Mouse (Mus musculus): ENCODE results near the gene Pcyt2. TPM values are rescaled to one million over a fixed set of nuclear protein-coding genes. Genes with fewer than 3 reads are reported as not detected.
A peak's percentile ranks its signal among the peaks of the same experiment; 100 is the strongest.

Gene Pcyt2
- polyA plus RNA-seq, 1 experiment from 2014 or later, result 80.3 TPM

- no peak for ATAC-seq (replicated peaks; ENCODE audit: insufficient number of reproducible peaks, insufficient read depth, low FRiP score, low read depth)
- no peak overlapping the region for H3K27ac ChIP-seq
- H3K9me3 ChIP-seq (replicated peaks), result no peaks in the 10 kb centered on the region
- H3K9ac ChIP-seq, result peak overlapping the region; percentile 93
- 39% methylated on average over 3 of the region's 3 CpGs for WGBS
- H3K4me2 ChIP-seq, result peak overlapping the region; percentile 70
- peaks cover 48% of the 10 kb centered on the region for H3K36me3 ChIP-seq
- H3K4me1 ChIP-seq (replicated peaks), result peaks cover 22% of the 10 kb centered on the region
- H3K27me3 ChIP-seq, result no peaks in the 10 kb centered on the region
- peak overlapping the region; percentile 93 for H3K4me3 ChIP-seq
Measured at GRCm38 (mm10) chr11:120571122-120571521, 46.6 kb downstream of the Pcyt2 start.

GRCm38 (mm10) chr11:120568324-120568723, 49.4 kb downstream of the Pcyt2 start:
- no peak overlapping the region for H3K4me2 ChIP-seq
- H3K9ac ChIP-seq, result no peak overlapping the region
- H3K36me3 ChIP-seq, result peaks cover 73% of the 10 kb centered on the region
- H3K4me1 ChIP-seq (replicated peaks), result peaks cover 14% of the 10 kb centered on the region
- no peaks in the 10 kb centered on the region for H3K27me3 ChIP-seq
- H3K4me3 ChIP-seq, result no peak overlapping the region
- no peak overlapping the region for H3K27ac ChIP-seq
- no peaks in the 10 kb centered on the region for H3K9me3 ChIP-seq (replicated peaks)
- 83% methylated on average over 6 of the region's 6 CpGs for WGBS
- no peak for ATAC-seq (replicated peaks; ENCODE audit: insufficient number of reproducible peaks, insufficient read depth, low FRiP score, low read depth)

- no peak overlapping the region for H3K4me3 ChIP-seq
- no peak for ATAC-seq (replicated peaks; ENCODE audit: insufficient number of reproducible peaks, insufficient read depth, low FRiP score, low read depth)
- 80% methylated on average over 9 of the region's 9 CpGs for WGBS
- H3K9me3 ChIP-seq (replicated peaks), result no peaks in the 10 kb centered on the region
- H3K4me1 ChIP-seq (replicated peaks), result no peaks in the 10 kb centered on the region
- H3K27me3 ChIP-seq, result no peaks in the 10 kb centered on the region
- no peak overlapping the region for H3K4me2 ChIP-seq
- no peak overlapping the region for H3K9ac ChIP-seq
- H3K36me3 ChIP-seq, result peaks cover 93% of the 10 kb centered on the region
- H3K27ac ChIP-seq, result no peak overlapping the region
Measured at GRCm38 (mm10) chr11:120565114-120565513, 52.6 kb downstream of the Pcyt2 start.

GRCm38 (mm10) chr11:120562949-120563348, 54.8 kb downstream of the Pcyt2 start:
- no peak overlapping the region for H3K9ac ChIP-seq
- no peaks in the 10 kb centered on the region for H3K9me3 ChIP-seq (replicated peaks)
- WGBS, result 95% methylated on average over 13 of the region's 13 CpGs
- no peak for ATAC-seq (replicated peaks; ENCODE audit: insufficient number of reproducible peaks, insufficient read depth, low FRiP score, low read depth)
- H3K27ac ChIP-seq, result no peak overlapping the region
- H3K4me2 ChIP-seq, result no peak overlapping the region
- no peaks in the 10 kb centered on the region for H3K4me1 ChIP-seq (replicated peaks)
- H3K4me3 ChIP-seq, result no peak overlapping the region
- no peaks in the 10 kb centered on the region for H3K27me3 ChIP-seq
- peaks cover 90% of the 10 kb centered on the region for H3K36me3 ChIP-seq

- Histone ChIP-seq H3K9ac (no peak overlapping the region), H3K9me3 (replicated peaks) (no peaks in the 10 kb centered on the region), H3K4me3 (no peak overlapping the region), H3K27me3 (no peaks in the 10 kb centered on the region), H3K27ac (no peak overlapping the region), H3K4me1 (replicated peaks) (no peaks in the 10 kb centered on the region), H3K36me3 (peaks cover 72% of the 10 kb centered on the region), H3K4me2 (no peak overlapping the region)
- ATAC-seq (replicated peaks; ENCODE audit: insufficient number of reproducible peaks, insufficient read depth, low FRiP score, low read depth), result 0 out of 2 replicates have a peak, but pooled peaks have one; percentile 31
- WGBS, result 91% methylated on average over 13 of the region's 13 CpGs
Measured at GRCm38 (mm10) chr11:120560952-120561728, 56.6 kb downstream of the Pcyt2 start.

Small RNA genes lying within 50 kb of the gene (microRNA-seq; reads per million reads assigned to microRNA genes)
- not detected for gene Mir6936

Other genes with a start within 250 kb of the Pcyt2 start
- gene Faap100, start 239.2 kb downstream of the Pcyt2 start, polyA plus RNA-seq (2015; fragmentation: Nextera tagmentation; extraction: Ambion mirVana), result 27.0 and 38.0 TPM in 2 replicates
- 22.5 and 30.3 TPM in 2 replicates for gene Nploc4, start 180.2 kb downstream of the Pcyt2 start, polyA plus RNA-seq (2015; fragmentation: Nextera tagmentation; extraction: Ambion mirVana)
- gene Tspan10, start 175.3 kb downstream of the Pcyt2 start, polyA plus RNA-seq (2015; fragmentation: Nextera tagmentation; extraction: Ambion mirVana), result 0.09 TPM in 1 of 2 replicates, not detected in the other
- gene Pde6g, start 164.4 kb downstream of the Pcyt2 start, polyA plus RNA-seq (2015; fragmentation: Nextera tagmentation; extraction: Ambion mirVana), result 0.14 and 0.29 TPM in 2 replicates
- 18.1 and 21.4 TPM in 2 replicates for gene Oxld1, start 159.9 kb downstream of the Pcyt2 start, polyA plus RNA-seq (2015; fragmentation: Nextera tagmentation; extraction: Ambion mirVana)
- 22.1 and 26.5 TPM in 2 replicates for gene Ccdc137, start 159.8 kb downstream of the Pcyt2 start, polyA plus RNA-seq (2015; fragmentation: Nextera tagmentation; extraction: Ambion mirVana)
- 26.7 and 37.5 TPM in 2 replicates for gene Arl16, start 150.3 kb downstream of the Pcyt2 start, polyA plus RNA-seq (2015; fragmentation: Nextera tagmentation; extraction: Ambion mirVana)
- 203 and 218 TPM in 2 replicates for gene Mrpl12, start 133.3 kb downstream of the Pcyt2 start, polyA plus RNA-seq (2015; fragmentation: Nextera tagmentation; extraction: Ambion mirVana)
- gene Slc25a10, start 126.1 kb downstream of the Pcyt2 start, polyA plus RNA-seq (2015; fragmentation: Nextera tagmentation; extraction: Ambion mirVana), result 32.1 and 45.0 TPM in 2 replicates
- 2.7 and 2.8 TPM in 2 replicates for gene Gcgr, start 87.2 kb downstream of the Pcyt2 start, polyA plus RNA-seq (2015; fragmentation: Nextera tagmentation; extraction: Ambion mirVana)
- gene Mcrip1, start 68.2 kb downstream of the Pcyt2 start, polyA plus RNA-seq (2015; fragmentation: Nextera tagmentation; extraction: Ambion mirVana), result 119 and 143 TPM in 2 replicates
- 0.50 and 7.6 TPM in 2 replicates for gene Ppp1r27, start 66.8 kb downstream of the Pcyt2 start, polyA plus RNA-seq (2015; fragmentation: Nextera tagmentation; extraction: Ambion mirVana)
- gene P4hb, start 44.7 kb downstream of the Pcyt2 start, polyA plus RNA-seq (2015; fragmentation: Nextera tagmentation; extraction: Ambion mirVana), result 357 and 484 TPM in 2 replicates
- gene Arhgdia, start 36.3 kb downstream of the Pcyt2 start, polyA plus RNA-seq (2015; fragmentation: Nextera tagmentation; extraction: Ambion mirVana), result 345 and 458 TPM in 2 replicates
- gene Alyref, start 19.6 kb downstream of the Pcyt2 start, polyA plus RNA-seq (2015; fragmentation: Nextera tagmentation; extraction: Ambion mirVana), result 238 and 262 TPM in 2 replicates
- 175 and 182 TPM in 2 replicates for gene Anapc11, start 19.5 kb downstream of the Pcyt2 start, polyA plus RNA-seq (2015; fragmentation: Nextera tagmentation; extraction: Ambion mirVana)
- gene Npb, start 9.5 kb downstream of the Pcyt2 start, polyA plus RNA-seq (2015; fragmentation: Nextera tagmentation; extraction: Ambion mirVana), result 11.7 and 13.0 TPM in 2 replicates
- 17.6 and 25.1 TPM in 2 replicates for gene Sirt7, start 7.3 kb upstream of the Pcyt2 start, polyA plus RNA-seq (2015; fragmentation: Nextera tagmentation; extraction: Ambion mirVana)
- 17.8 and 21.2 TPM in 2 replicates for gene Mafg, start 15.7 kb upstream of the Pcyt2 start, polyA plus RNA-seq (2015; fragmentation: Nextera tagmentation; extraction: Ambion mirVana)
- 17.1 and 23.5 TPM in 2 replicates for gene Pycr1, start 25.8 kb upstream of the Pcyt2 start, polyA plus RNA-seq (2015; fragmentation: Nextera tagmentation; extraction: Ambion mirVana)
- 13.2 and 15.4 TPM in 2 replicates for gene Myadml2, start 30.2 kb upstream of the Pcyt2 start, polyA plus RNA-seq (2015; fragmentation: Nextera tagmentation; extraction: Ambion mirVana)
- 1.5 and 2.7 TPM in 2 replicates for gene Notum, start 43.2 kb upstream of the Pcyt2 start, polyA plus RNA-seq (2015; fragmentation: Nextera tagmentation; extraction: Ambion mirVana)
- gene Aspscr1, start 55.0 kb upstream of the Pcyt2 start, polyA plus RNA-seq (2015; fragmentation: Nextera tagmentation; extraction: Ambion mirVana), result 90.4 and 110 TPM in 2 replicates
- gene Cenpx, start 95.8 kb upstream of the Pcyt2 start, polyA plus RNA-seq (2015; fragmentation: Nextera tagmentation; extraction: Ambion mirVana), result 105 and 111 TPM in 2 replicates
- gene Lrrc45, start 96.0 kb upstream of the Pcyt2 start, polyA plus RNA-seq (2015; fragmentation: Nextera tagmentation; extraction: Ambion mirVana), result 27.5 and 36.8 TPM in 2 replicates
- gene Rac3, start 103.5 kb upstream of the Pcyt2 start, polyA plus RNA-seq (2015; fragmentation: Nextera tagmentation; extraction: Ambion mirVana), result 7.8 and 17.0 TPM in 2 replicates
- gene Dcxr, start 109.3 kb upstream of the Pcyt2 start, polyA plus RNA-seq (2015; fragmentation: Nextera tagmentation; extraction: Ambion mirVana), result 7.0 and 16.7 TPM in 2 replicates
- 11.4 and 46.0 TPM in 2 replicates for gene Cbr2, start 114.2 kb upstream of the Pcyt2 start, polyA plus RNA-seq (2015; fragmentation: Nextera tagmentation; extraction: Ambion mirVana)
- 2.1 and 2.8 TPM in 2 replicates for gene Hmga1b, start 144.9 kb upstream of the Pcyt2 start, polyA plus RNA-seq (2015; fragmentation: Nextera tagmentation; extraction: Ambion mirVana)
- 21.1 and 30.8 TPM in 2 replicates for gene Rfng, start 166.3 kb upstream of the Pcyt2 start, polyA plus RNA-seq (2015; fragmentation: Nextera tagmentation; extraction: Ambion mirVana)
- gene Gps1, start 166.3 kb upstream of the Pcyt2 start, polyA plus RNA-seq (2015; fragmentation: Nextera tagmentation; extraction: Ambion mirVana), result 113 and 134 TPM in 2 replicates
- 36.9 and 50.0 TPM in 2 replicates for gene Dus1l, start 178.5 kb upstream of the Pcyt2 start, polyA plus RNA-seq (2015; fragmentation: Nextera tagmentation; extraction: Ambion mirVana)
- 17.0 and 31.7 TPM in 2 replicates for gene Fasn, start 206.6 kb upstream of the Pcyt2 start, polyA plus RNA-seq (2015; fragmentation: Nextera tagmentation; extraction: Ambion mirVana)